Mouse (Mus musculus) G1E-ER4 (cell line): ENCODE results near the gene 1700067K01Rik. TPM values are rescaled to one million over a fixed set of nuclear protein-coding genes. Genes with fewer than 3 reads are reported as not detected.

Experiments used
- GATA1 ChIP-seq: IDR thresholded peaks from one replicate; pipeline ENCODE4 v1.8.0; 2012; ENCODE audit warnings: low read length, inconsistent platforms
- polyA plus RNA-seq: library from polyadenylated mRNA; stranded (reverse); fragments of >175 nt; gene quantifications from 2 replicates; pipeline ENCODE4 v1.2.3, GENCODE M21; 2012

The 1700067K01Rik gene
- 0.89 and 1.1 TPM in 2 replicates for polyA plus RNA-seq

- no peak for TF ChIP-seq GATA1
Measured at GRCm38 (mm10) chr8:84001281-84002000, at the start of gene 1700067K01Rik. 1700067K01Rik (plus strand) TSS chr8:84001502.

GRCm38 (mm10) chr8:83954749-83955105 lies 46.6 kb upstream of the 1700067K01Rik start:
- TF ChIP-seq GATA1 = no peak

GRCm38 (mm10) chr8:83955106-83955957 lies 46.0 kb upstream of the 1700067K01Rik start, which contains the start of the genes Gm10644 and Asf1b:
Gm10644 (minus strand) TSS chr8:83955205.
Asf1b (plus strand) TSS chr8:83955507.
- no peak for TF ChIP-seq GATA1

- TF ChIP-seq GATA1 = no peak
Measured at GRCm38 (mm10) chr8:83955958-83956218, 45.4 kb upstream of the 1700067K01Rik start.

- no peak for TF ChIP-seq GATA1
Measured at GRCm38 (mm10) chr8:83956789-83957188, 44.5 kb upstream of the 1700067K01Rik start.

GRCm38 (mm10) chr8:83964015-83964765 lies 37.1 kb upstream of the 1700067K01Rik start:
- no peak for TF ChIP-seq GATA1

- no peak for TF ChIP-seq GATA1
Measured at GRCm38 (mm10) chr8:83967701-83968100, 33.6 kb upstream of the 1700067K01Rik start.

- TF ChIP-seq GATA1 = no peak
Measured at GRCm38 (mm10) chr8:83971121-83971520, 30.2 kb upstream of the 1700067K01Rik start.

GRCm38 (mm10) chr8:83971661-83972060 lies 29.6 kb upstream of the 1700067K01Rik start:
- no peak for TF ChIP-seq GATA1

GRCm38 (mm10) chr8:83972150-83973120 lies 28.9 kb upstream of the 1700067K01Rik start, which contains the start of gene Prkaca:
Prkaca (plus strand) TSS chr8:83972993.
- TF ChIP-seq GATA1 = no peak

GRCm38 (mm10) chr8:83973161-83974031 lies 27.9 kb upstream of the 1700067K01Rik start:
- TF ChIP-seq GATA1 = no peak

GRCm38 (mm10) chr8:83974521-83974920 lies 26.8 kb upstream of the 1700067K01Rik start:
- TF ChIP-seq GATA1 = no peak

- TF ChIP-seq GATA1 = no peak
Measured at GRCm38 (mm10) chr8:83976101-83976630, 25.1 kb upstream of the 1700067K01Rik start.
